8 mouse cellular contexts compared by ENCODE assay signal in genomic region chr12:21543153-21543894, GRCm38 (mm10).
DNase-seq lines count a peak whose midpoint lies in the region; ATAC-seq and TF ChIP-seq lines count a peak whose summit lies in the region.
"Not testable (repeated sequence)": the region's sequence is repeated elsewhere in the genome, so short reads cannot be mapped to it uniquely, and the experiment has no call there.

No protein-coding gene starts in this region.

- peak overlapping the region; percentile 82 for H3K4me3 ChIP-seq in gastrocnemius, adult 2 months
- peak overlapping the region; percentile 63 for H3K4me3 ChIP-seq in hindbrain, embryonic 16.5 days (ENCODE audit: low read length)

- intact Hi-C loops in gastrocnemius, adult 2 months (cut with DNase I) = loop anchor here (10.0 kb wide), 1 partner anchor 169 kb away; the partner anchor contains the start of gene Adam17

- not testable (repeated sequence) for H3K9me3 ChIP-seq in hindbrain, embryonic 16.5 days (ENCODE audit: control insufficient read depth, low read length)

- peak; percentile 93 for ATAC-seq in hindbrain, embryonic 16.5 days

- not testable (repeated sequence) for H3K27me3 ChIP-seq in hindbrain, embryonic 16.5 days (replicated peaks; ENCODE audit: control insufficient read depth, insufficient read depth, low read length)

- DNase-seq in ZHBTc4 (ENCODE audit: low read depth, low spot score) = peak; percentile 87
- peak; percentile 26 to 47 for DNase-seq in cerebellum, postnatal 4 days (ENCODE audit: low spot score in 2 of 2)
- peak; percentile 84 for DNase-seq in gastrocnemius, adult 2 months
- peak; percentile 45 to 66 for DNase-seq in left cerebral cortex, adult 18-20 months (ENCODE audit: low spot score in 2 of 2)
- DNase-seq in lung, postnatal 4 days = peak; percentile 75 to 77
- DNase-seq in retina, postnatal 1 day = peak; percentile 73
- peak; percentile 52 to 55 for DNase-seq in thymus, postnatal 36 days

- peak overlapping the region; percentile 68 for H3K9ac ChIP-seq in hindbrain, embryonic 16.5 days (ENCODE audit: low read depth, low read length)

- not testable (repeated sequence) for H3K4me1 ChIP-seq in hindbrain, embryonic 16.5 days (ENCODE audit: control insufficient read depth, insufficient read depth, low read depth, low read length)

- WGBS in hindbrain, embryonic 16.5 days = 4% methylated on average over 34 of the region's 34 CpGs

- peak overlapping the region; percentile 73 for H3K27ac ChIP-seq in gastrocnemius, adult 2 months
- H3K27ac ChIP-seq in hindbrain, embryonic 16.5 days (ENCODE audit: low read depth, low read length) = not testable (repeated sequence)

- not testable (repeated sequence) for H3K36me3 ChIP-seq in hindbrain, embryonic 16.5 days (ENCODE audit: control insufficient read depth, insufficient read depth, low read length)

- H3K4me2 ChIP-seq in hindbrain, embryonic 16.5 days (ENCODE audit: low read length) = peak overlapping the region; percentile 71

- not testable (repeated sequence) for TF ChIP-seq CTCF in gastrocnemius, adult 2 months (IDR thresholded peaks at IDR 0.05)

Comparison
In these comparisons a context has a peak if more than half of its experiments do, and no peak if none do; other contexts are left out.
1. DNase-seq: peak in every context shown above with its lines; median percentile 87 in ZHBTc4; 84 in gastrocnemius, adult 2 months; 76 in lung, postnatal 4 days; 73 in retina, postnatal 1 day; 56 in left cerebral cortex, adult 18-20 months; 54 in thymus, postnatal 36 days; 36 in cerebellum, postnatal 4 days.